Mouse (Mus musculus) thymus, postnatal 36 days (tissue): ENCODE results near the gene Garnl3.
"Not testable (repeated sequence)": the region's sequence is repeated elsewhere in the genome, so short reads cannot be mapped to it uniquely, and the experiment has no call there.

Experiments
- DNase-seq, 2 experiments: peaks; one replicate each; pipeline ENCODE4 v3.0.0; 2022; ENCODE audit warnings: mixed read lengths in 2 of 2

Gene Garnl3

GRCm38 (mm10) chr2:33022846-33023245, 108.6 kb downstream of the Garnl3 start:
- DNase-seq, result no peak

GRCm38 (mm10) chr2:33018026-33018425, 113.4 kb downstream of the Garnl3 start:
- DNase-seq, result peak; percentile 36 to 45

- DNase-seq, result no peak
Measured at GRCm38 (mm10) chr2:33017191-33017590, 114.3 kb downstream of the Garnl3 start.

- DNase-seq, result no peak
Measured at GRCm38 (mm10) chr2:33014877-33015276, 116.6 kb downstream of the Garnl3 start.

- not testable (repeated sequence) for DNase-seq
Measured at GRCm38 (mm10) chr2:33009055-33009454, 122.4 kb downstream of the Garnl3 start.

GRCm38 (mm10) chr2:33005041-33005440, 126.4 kb downstream of the Garnl3 start:
- DNase-seq, result no peak

GRCm38 (mm10) chr2:33002144-33002543, 129.3 kb downstream of the Garnl3 start:
- DNase-seq, result no peak

GRCm38 (mm10) chr2:32999752-33000151, 131.7 kb downstream of the Garnl3 start:
- no peak for DNase-seq

GRCm38 (mm10) chr2:32997792-32998191, 133.7 kb downstream of the Garnl3 start:
- no peak for DNase-seq

GRCm38 (mm10) chr2:32997081-32997480, 134.4 kb downstream of the Garnl3 start:
- DNase-seq, result no peak

GRCm38 (mm10) chr2:32992130-32992529, 139.3 kb downstream of the Garnl3 start:
- no peak for DNase-seq

GRCm38 (mm10) chr2:32990167-32990832, 141.2 kb downstream of the Garnl3 start:
- DNase-seq, result no peak

- no peak for DNase-seq
Measured at GRCm38 (mm10) chr2:32989376-32989775, 142.1 kb downstream of the Garnl3 start.

- no peak for DNase-seq
Measured at GRCm38 (mm10) chr2:32985844-32986243, 145.6 kb downstream of the Garnl3 start.

GRCm38 (mm10) chr2:32983617-32984016, 147.8 kb downstream of the Garnl3 start:
- no peak for DNase-seq

GRCm38 (mm10) chr2:32982700-32983099, 148.8 kb downstream of the Garnl3 start:
- DNase-seq, result no peak

GRCm38 (mm10) chr2:32981725-32982271, 149.7 kb downstream of the Garnl3 start, which contains the start of gene Slc2a8:
Gene Slc2a8 (minus strand): TSS chr2:32982083.
- peak; percentile 68 to 80 for DNase-seq

GRCm38 (mm10) chr2:32981281-32981680, 150.2 kb downstream of the Garnl3 start:
- DNase-seq, result no peak

GRCm38 (mm10) chr2:32979675-32980074, 151.8 kb downstream of the Garnl3 start:
- DNase-seq, result no peak

- no peak for DNase-seq
Measured at GRCm38 (mm10) chr2:32978675-32979074, 152.8 kb downstream of the Garnl3 start.

- no peak for DNase-seq
Measured at GRCm38 (mm10) chr2:32977114-32977513, 154.3 kb downstream of the Garnl3 start.

GRCm38 (mm10) chr2:32974216-32974615, 157.2 kb downstream of the Garnl3 start:
- DNase-seq, result no peak

GRCm38 (mm10) chr2:32971235-32971634, 160.2 kb downstream of the Garnl3 start:
- no peak for DNase-seq

GRCm38 (mm10) chr2:32969326-32969725, 162.1 kb downstream of the Garnl3 start:
- no peak for DNase-seq
